Mouse (Mus musculus) spleen, postnatal 0 days (tissue): ENCODE results near the gene Muc5b. TPM values are rescaled to one million over a fixed set of nuclear protein-coding genes. Genes with fewer than 3 reads are reported as not detected.

Source experiments
- polyA plus RNA-seq: library from polyadenylated mRNA; unstranded; fragments of >200 nt; fragmentation: Nextera tagmentation; extraction: Ambion mirVana; gene quantifications from 2 replicates; pipeline ENCODE4 v1.2.1, GENCODE M21; 2015

The Muc5b gene
- 0.01 and 0.02 TPM in 2 replicates for polyA plus RNA-seq

GRCm38 (mm10) chr7:141838779-141839178 lies at the start of gene Muc5b:
Gene Muc5b (plus strand): TSS chr7:141839070.

GRCm38 (mm10) chr7:141918407-141918806 lies 79.5 kb downstream of the Muc5b start, which contains the start of gene Tollip:
Gene Tollip (minus strand): TSS chr7:141918507.

Other genes starting within 250 kb of the Muc5b start
- gene Muc6, start 183.8 kb upstream of the Muc5b start, polyA plus RNA-seq, result 6.2 and 7.0 TPM in 2 replicates
- gene Muc2, start 148.7 kb upstream of the Muc5b start, polyA plus RNA-seq, result 0.23 and 0.30 TPM in 2 replicates
- gene Muc5ac, start 50.1 kb upstream of the Muc5b start, polyA plus RNA-seq, result not detected in 2 replicates
- 20.2 and 21.1 TPM in 2 replicates for gene Tollip, start 79.4 kb downstream of the Muc5b start, polyA plus RNA-seq
- 0.53 and 0.70 TPM in 2 replicates for gene Brsk2, start 110.7 kb downstream of the Muc5b start, polyA plus RNA-seq
- gene Mob2, start 222.0 kb downstream of the Muc5b start, polyA plus RNA-seq, result 79.0 and 80.7 TPM in 2 replicates